Mouse (Mus musculus): Measurements from ENCODE around the gene Otoa. TPM values are rescaled to one million over a fixed set of nuclear protein-coding genes. Genes with fewer than 3 reads are reported as not detected.
A peak's percentile ranks its signal among the peaks of the same experiment; 100 is the strongest.

Otoa gene
- polyA plus RNA-seq, 1 experiment from 2014 or later = not detected

- WGBS (ENCODE audit: insufficient replicate concordance) = 14% methylated on average over 4 of the region's 4 CpGs
- no peaks in the 10 kb centered on the region for H3K36me3 ChIP-seq (ENCODE audit: control insufficient read depth, insufficient read depth, low read length)
- peak; percentile 52 for ATAC-seq (replicated peaks; ENCODE audit: insufficient number of reproducible peaks, low FRiP score, low TSS enrichment)
- H3K9me3 ChIP-seq (replicated peaks; ENCODE audit: control insufficient read depth, low read length) = no peaks in the 10 kb centered on the region
- peak overlapping the region; percentile 46; the same call in 1 of the 2 replicates for H3K27ac ChIP-seq (ENCODE audit: low read depth, low read length)
- H3K27me3 ChIP-seq (ENCODE audit: control insufficient read depth, insufficient read depth, low read length) = no peaks in the 10 kb centered on the region
- H3K4me2 ChIP-seq = 0 out of 2 replicates have a peak overlapping the region, but pooled peaks have one; percentile 8
- H3K9ac ChIP-seq (ENCODE audit: low read depth, low read length) = peak overlapping the region; percentile 46; the same call in 1 of the 2 replicates
- 0 out of 2 replicates have a peak, but pooled peaks cover 5% of the 10 kb centered on the region for H3K4me1 ChIP-seq (ENCODE audit: control insufficient read depth, insufficient read depth, low read length)
- H3K4me3 ChIP-seq (ENCODE audit: low read depth, low read length) = no peak overlapping the region
Observed at GRCm38 (mm10) chr7:121085500-121085899, 4.0 kb downstream of the Otoa start.

- Histone ChIP-seq H3K4me2 (no peak overlapping the region), H3K27ac (ENCODE audit: low read depth, low read length) (no peak overlapping the region), H3K4me1 (ENCODE audit: control insufficient read depth, insufficient read depth, low read length) (0 out of 2 replicates have a peak, but pooled peaks cover 5% of the 10 kb centered on the region), H3K9ac (ENCODE audit: low read depth, low read length) (no peak overlapping the region), H3K36me3 (ENCODE audit: control insufficient read depth, insufficient read depth, low read length) (no peaks in the 10 kb centered on the region), H3K9me3 (replicated peaks; ENCODE audit: control insufficient read depth, low read length) (no peaks in the 10 kb centered on the region), H3K27me3 (ENCODE audit: control insufficient read depth, insufficient read depth, low read length) (no peaks in the 10 kb centered on the region), H3K4me3 (ENCODE audit: low read depth, low read length) (no peak overlapping the region)
- no peak for ATAC-seq (replicated peaks; ENCODE audit: insufficient number of reproducible peaks, low FRiP score, low TSS enrichment)
- 64% methylated on average over 5 of the region's 5 CpGs for WGBS (ENCODE audit: insufficient replicate concordance)
Observed at GRCm38 (mm10) chr7:121088745-121089144, 7.3 kb downstream of the Otoa start.

- Histone ChIP-seq H3K27me3 (ENCODE audit: control insufficient read depth, insufficient read depth, low read length) (no peaks in the 10 kb centered on the region), H3K9ac (ENCODE audit: low read depth, low read length) (no peak overlapping the region), H3K4me3 (ENCODE audit: low read depth, low read length) (no peak overlapping the region), H3K4me2 (no peak overlapping the region), H3K27ac (ENCODE audit: low read depth, low read length) (no peak overlapping the region), H3K9me3 (replicated peaks; ENCODE audit: control insufficient read depth, low read length) (no peaks in the 10 kb centered on the region), H3K36me3 (ENCODE audit: control insufficient read depth, insufficient read depth, low read length) (no peaks in the 10 kb centered on the region), H3K4me1 (ENCODE audit: control insufficient read depth, insufficient read depth, low read length) (0 out of 2 replicates have a peak, but pooled peaks cover 5% of the 10 kb centered on the region)
- ATAC-seq (replicated peaks; ENCODE audit: insufficient number of reproducible peaks, low FRiP score, low TSS enrichment) = no peak
- 81% methylated on average over 7 of the region's 7 CpGs for WGBS (ENCODE audit: insufficient replicate concordance)
Observed at GRCm38 (mm10) chr7:121090748-121091147, 9.3 kb downstream of the Otoa start.

GRCm38 (mm10) chr7:121093026-121093425 is 11.6 kb downstream of the Otoa start:
- H3K27me3 ChIP-seq (ENCODE audit: control insufficient read depth, insufficient read depth, low read length) = no peaks in the 10 kb centered on the region
- no peaks in the 10 kb centered on the region for H3K36me3 ChIP-seq (ENCODE audit: control insufficient read depth, insufficient read depth, low read length)
- no peak for ATAC-seq (replicated peaks; ENCODE audit: insufficient number of reproducible peaks, low FRiP score, low TSS enrichment)
- H3K4me3 ChIP-seq (ENCODE audit: low read depth, low read length) = no peak overlapping the region
- no peaks in the 10 kb centered on the region for H3K9me3 ChIP-seq (replicated peaks; ENCODE audit: control insufficient read depth, low read length)
- WGBS (ENCODE audit: insufficient replicate concordance) = 70% methylated on average over 4 of the region's 4 CpGs
- H3K9ac ChIP-seq (ENCODE audit: low read depth, low read length) = no peak overlapping the region
- no peaks in the 10 kb centered on the region for H3K4me1 ChIP-seq (ENCODE audit: control insufficient read depth, insufficient read depth, low read length)
- no peak overlapping the region for H3K27ac ChIP-seq (ENCODE audit: low read depth, low read length)
- no peak overlapping the region for H3K4me2 ChIP-seq

- ATAC-seq (replicated peaks; ENCODE audit: insufficient number of reproducible peaks, low FRiP score, low TSS enrichment) = no peak
- peaks cover 3% of the 10 kb centered on the region; the same call in 1 of the 2 replicates for H3K27me3 ChIP-seq (ENCODE audit: control insufficient read depth, insufficient read depth, low read length)
- H3K9me3 ChIP-seq (replicated peaks; ENCODE audit: control insufficient read depth, low read length) = no peaks in the 10 kb centered on the region
- no peaks in the 10 kb centered on the region for H3K4me1 ChIP-seq (ENCODE audit: control insufficient read depth, insufficient read depth, low read length)
- no peak overlapping the region for H3K4me2 ChIP-seq
- 67% methylated on average over 8 of the region's 10 CpGs for WGBS (ENCODE audit: insufficient replicate concordance)
- no peak overlapping the region for H3K4me3 ChIP-seq (ENCODE audit: low read depth, low read length)
- H3K36me3 ChIP-seq (ENCODE audit: control insufficient read depth, insufficient read depth, low read length) = no peaks in the 10 kb centered on the region
- H3K27ac ChIP-seq (ENCODE audit: low read depth, low read length) = no peak overlapping the region
- H3K9ac ChIP-seq (ENCODE audit: low read depth, low read length) = no peak overlapping the region
Observed at GRCm38 (mm10) chr7:121098614-121099389, 17.4 kb downstream of the Otoa start.

- 44% methylated on average over 3 of the region's 3 CpGs for WGBS (ENCODE audit: insufficient replicate concordance)
- Histone ChIP-seq H3K9me3 (replicated peaks; ENCODE audit: control insufficient read depth, low read length) (no peaks in the 10 kb centered on the region), H3K27me3 (ENCODE audit: control insufficient read depth, insufficient read depth, low read length) (no peaks in the 10 kb centered on the region), H3K4me2 (no peak overlapping the region), H3K9ac (ENCODE audit: low read depth, low read length) (no peak overlapping the region), H3K27ac (ENCODE audit: low read depth, low read length) (no peak overlapping the region), H3K4me1 (ENCODE audit: control insufficient read depth, insufficient read depth, low read length) (peaks cover 4% of the 10 kb centered on the region; the same call in 1 of the 2 replicates), H3K4me3 (ENCODE audit: low read depth, low read length) (no peak overlapping the region), H3K36me3 (ENCODE audit: control insufficient read depth, insufficient read depth, low read length) (no peaks in the 10 kb centered on the region)
- ATAC-seq (replicated peaks; ENCODE audit: insufficient number of reproducible peaks, low FRiP score, low TSS enrichment) = no peak
Observed at GRCm38 (mm10) chr7:121107851-121108250, 26.4 kb downstream of the Otoa start.

GRCm38 (mm10) chr7:121111321-121111720 is 29.9 kb downstream of the Otoa start:
- peaks cover 4% of the 10 kb centered on the region; the same call in 1 of the 2 replicates for H3K4me1 ChIP-seq (ENCODE audit: control insufficient read depth, insufficient read depth, low read length)
- H3K9me3 ChIP-seq (replicated peaks; ENCODE audit: control insufficient read depth, low read length) = no peaks in the 10 kb centered on the region
- H3K27ac ChIP-seq (ENCODE audit: low read depth, low read length) = peak overlapping the region; percentile 46; the same call in 1 of the 2 replicates
- no peak for ATAC-seq (replicated peaks; ENCODE audit: insufficient number of reproducible peaks, low FRiP score, low TSS enrichment)
- no peak overlapping the region for H3K9ac ChIP-seq (ENCODE audit: low read depth, low read length)
- H3K27me3 ChIP-seq (ENCODE audit: control insufficient read depth, insufficient read depth, low read length) = no peaks in the 10 kb centered on the region
- 28% methylated on average over 3 of the region's 3 CpGs for WGBS (ENCODE audit: insufficient replicate concordance)
- no peak overlapping the region for H3K4me3 ChIP-seq (ENCODE audit: low read depth, low read length)
- H3K4me2 ChIP-seq = no peak overlapping the region; the same call in 1 of the 2 replicates
- no peaks in the 10 kb centered on the region for H3K36me3 ChIP-seq (ENCODE audit: control insufficient read depth, insufficient read depth, low read length)

- Histone ChIP-seq H3K27ac (ENCODE audit: low read depth, low read length) (no peak overlapping the region), H3K4me3 (ENCODE audit: low read depth, low read length) (no peak overlapping the region), H3K27me3 (ENCODE audit: control insufficient read depth, insufficient read depth, low read length) (no peaks in the 10 kb centered on the region), H3K4me2 (no peak overlapping the region), H3K9me3 (replicated peaks; ENCODE audit: control insufficient read depth, low read length) (no peaks in the 10 kb centered on the region), H3K4me1 (ENCODE audit: control insufficient read depth, insufficient read depth, low read length) (peaks cover 4% of the 10 kb centered on the region; the same call in 1 of the 2 replicates), H3K9ac (ENCODE audit: low read depth, low read length) (no peak overlapping the region), H3K36me3 (ENCODE audit: control insufficient read depth, insufficient read depth, low read length) (no peaks in the 10 kb centered on the region)
- ATAC-seq (replicated peaks; ENCODE audit: insufficient number of reproducible peaks, low FRiP score, low TSS enrichment) = no peak
- WGBS (ENCODE audit: insufficient replicate concordance) = 51% methylated on average over 3 of the region's 3 CpGs
Observed at GRCm38 (mm10) chr7:121111762-121112161, 30.3 kb downstream of the Otoa start.
